Mouse (Mus musculus): ENCODE measurements around the gene Top1. TPM values are rescaled to one million over a fixed set of nuclear protein-coding genes. Genes with fewer than 3 reads are reported as not detected.

Top1 gene
- total and polyA plus RNA-seq, 3 experiments, result 89.8 to 312 (median 91.3) TPM

DNA sequence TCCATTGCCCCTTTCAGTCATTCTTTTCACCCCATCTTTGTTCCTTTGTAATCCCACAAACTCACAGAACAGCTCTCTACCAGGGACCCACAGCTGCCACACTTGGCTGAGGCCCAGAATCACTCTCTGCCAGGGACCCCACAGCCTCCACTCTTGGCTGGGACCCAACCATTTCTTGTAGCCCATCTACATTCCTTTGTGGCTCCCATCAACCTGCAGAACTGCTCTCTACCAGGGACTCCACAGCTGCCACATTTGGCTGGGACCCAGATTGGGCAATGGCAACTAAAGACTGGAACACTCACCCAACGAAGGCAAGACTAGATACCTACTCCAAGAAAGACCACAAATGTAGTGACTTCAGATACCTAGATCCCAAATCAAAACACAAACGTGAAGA, 35.7 kb upstream of the Top1 start:
- H3K79me2 ChIP-seq (replicated peaks; ENCODE audit: control insufficient read depth, extremely low read depth, insufficient read depth, poor library complexity, severe bottlenecking), result no peaks in the 10 kb centered on the region
- no peak overlapping the region for H3K9ac ChIP-seq (ENCODE audit: insufficient read depth, low read depth)
- no peaks in the 10 kb centered on the region for H3K27me3 ChIP-seq (replicated peaks)
- DNase-seq (ENCODE audit: extremely low read depth), result no peak
- peaks cover 3 to 8% of the 10 kb centered on the region in 2 experiments; a peak in 3 of 4 replicates for H3K4me1 ChIP-seq (ENCODE audit: control insufficient read depth in 1 of 2, insufficient read depth in 2 of 2)
- no peak for TF ChIP-seq HCFC1 (IDR thresholded peaks at IDR 0.05; ENCODE audit: low read depth, low read length)
- no peak for TF ChIP-seq MYC (IDR thresholded peaks at IDR 0.05; ENCODE audit: low read depth, low read length)
- TF ChIP-seq SMC3 (IDR thresholded peaks at IDR 0.05; ENCODE audit: low read depth, low read length), result no peak
- TF ChIP-seq ETS1 (conservative IDR thresholded peaks at IDR 0.05; ENCODE audit: low read depth, low read length), result no peak
- TF ChIP-seq NELFE (IDR thresholded peaks at IDR 0.05; ENCODE audit: low read depth, low read length), result no peak
- TF ChIP-seq RAD21 (IDR thresholded peaks at IDR 0.05; ENCODE audit: low read depth, low read length), result no peak
- TF ChIP-seq MXI1 (IDR thresholded peaks at IDR 0.05; ENCODE audit: low read depth, low read length), result no peak
- TF ChIP-seq CTCF (conservative IDR thresholded peaks at IDR 0.05 in 1 of 2, IDR thresholded peaks at IDR 0.05 in 1 of 2; ENCODE audit: low read depth in 2 of 2, low read length in 2 of 2), result no peak
- no peak for TF ChIP-seq USF2 (conservative IDR thresholded peaks at IDR 0.05; ENCODE audit: low read depth, low read length)
- no peak for TF ChIP-seq ZNF384 (IDR thresholded peaks at IDR 0.05; ENCODE audit: low read depth, low read length)
- no peak for TF ChIP-seq MAZ (IDR thresholded peaks at IDR 0.05; ENCODE audit: low read depth, low read length)
- no peak for TF ChIP-seq PAX5 (IDR thresholded peaks at IDR 0.05; ENCODE audit: low read length)
- TF ChIP-seq NRF1 (IDR thresholded peaks at IDR 0.05; ENCODE audit: low read depth, low read length), result no peak
- no peak for TF ChIP-seq POLR2A (IDR thresholded peaks at IDR 0.05; ENCODE audit: low read depth, low read length)
- no peak for TF ChIP-seq BHLHE40 (IDR thresholded peaks at IDR 0.05; ENCODE audit: low read depth, low read length)
- no peak for TF ChIP-seq SIN3A (IDR thresholded peaks at IDR 0.05; ENCODE audit: low read length)
- no peak for TF ChIP-seq USF1 (IDR thresholded peaks at IDR 0.05; ENCODE audit: low read depth, low read length)
- TF ChIP-seq ZKSCAN1 (IDR thresholded peaks at IDR 0.05; ENCODE audit: borderline replicate concordance, low read depth, low read length), result no peak
- in situ Hi-C loops (cut with MboI; ENCODE audit: low pct_ligation_motif_present, low pct_unique_long_range_greater_than_20kb, low sequenced_read_pairs) (no loop called here), dilution Hi-C loops (cut with MboI; ENCODE audit: extremely low pct_ligation_motif_present, extremely low pct_unique_long_range_greater_than_20kb, low sequenced_read_pairs) (no loop called here)
- no peak overlapping the region for H3K27ac ChIP-seq (ENCODE audit: insufficient read depth, low read depth)
- no peak overlapping the region for H3K4me2 ChIP-seq (ENCODE audit: insufficient read depth, low read depth, poor library complexity, severe bottlenecking)
- no peaks in the 10 kb centered on the region for H3K36me3 ChIP-seq (replicated peaks in 1 of 2; ENCODE audit: control insufficient read depth in 1 of 2, insufficient read depth in 1 of 2, low read length in 1 of 2)
- H3K4me3 ChIP-seq (replicated peaks in 1 of 3; ENCODE audit: low read depth in 2 of 3, low read length in 2 of 3, poor library complexity in 1 of 3), result no peak overlapping the region
- no peaks in the 10 kb centered on the region for H3K9me3 ChIP-seq (replicated peaks; ENCODE audit: low read length)

DNA sequence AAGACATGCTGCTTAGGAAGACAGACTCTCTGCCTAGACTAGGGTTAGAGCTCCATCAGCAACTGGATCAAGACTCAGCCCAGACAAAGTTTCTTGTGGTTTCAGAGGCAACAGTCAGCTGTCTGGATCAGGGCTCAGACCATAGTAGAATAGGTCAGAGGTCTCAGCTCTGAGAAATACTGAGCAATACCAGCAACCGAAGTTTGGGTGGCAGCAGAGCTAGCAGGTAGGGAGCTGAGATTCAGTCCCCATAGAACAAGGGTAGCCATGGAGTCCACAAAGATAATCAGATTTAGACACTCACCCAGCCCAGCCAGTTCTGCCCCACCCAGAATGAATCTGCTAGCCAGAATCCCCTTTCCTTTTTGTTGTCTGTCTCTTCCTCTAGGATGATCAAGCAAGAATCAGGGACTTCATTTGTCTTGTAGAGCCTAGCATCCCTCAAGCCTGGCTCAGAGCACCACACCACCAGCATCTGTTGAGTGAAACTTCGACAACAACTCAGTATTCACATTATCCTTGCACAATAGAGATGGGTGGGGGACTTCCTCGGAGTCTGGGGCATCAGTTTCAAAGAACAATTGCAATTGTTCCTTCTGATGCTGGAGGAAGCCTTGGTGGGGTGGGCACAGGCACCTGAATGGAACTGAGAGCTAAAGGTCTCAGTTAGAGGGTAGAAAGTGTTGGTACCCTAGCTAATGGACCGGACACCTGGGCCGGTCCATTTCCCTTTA, 32.3 kb upstream of the Top1 start:
- Histone ChIP-seq H3K4me1 (ENCODE audit: control insufficient read depth in 1 of 2, insufficient read depth in 2 of 2) (peaks cover 0 to 1% of the 10 kb centered on the region in 2 experiments; a peak in 1 of 4 replicates), H3K27me3 (replicated peaks) (no peaks in the 10 kb centered on the region), H3K4me3 (replicated peaks in 1 of 3; ENCODE audit: low read depth in 2 of 3, low read length in 2 of 3, poor library complexity in 1 of 3) (no peak overlapping the region), H3K79me2 (replicated peaks; ENCODE audit: control insufficient read depth, extremely low read depth, insufficient read depth, poor library complexity, severe bottlenecking) (no peaks in the 10 kb centered on the region), H3K9ac (ENCODE audit: insufficient read depth, low read depth) (no peak overlapping the region), H3K36me3 (replicated peaks in 1 of 2; ENCODE audit: control insufficient read depth in 1 of 2, insufficient read depth in 1 of 2, low read length in 1 of 2) (no peaks in the 10 kb centered on the region), H3K9me3 (replicated peaks; ENCODE audit: low read length) (no peaks in the 10 kb centered on the region), H3K4me2 (ENCODE audit: insufficient read depth, low read depth, poor library complexity, severe bottlenecking) (no peak overlapping the region), H3K27ac (ENCODE audit: insufficient read depth, low read depth) (no peak overlapping the region)
- DNase-seq (ENCODE audit: extremely low read depth), result no peak
- TF ChIP-seq RAD21 (IDR thresholded peaks at IDR 0.05; ENCODE audit: low read depth, low read length) (no peak), POLR2A (IDR thresholded peaks at IDR 0.05; ENCODE audit: low read depth, low read length) (no peak), EP300 (IDR thresholded peaks at IDR 0.05; ENCODE audit: low read length) (no peak), BHLHE40 (IDR thresholded peaks at IDR 0.05; ENCODE audit: low read depth, low read length) (no peak), CTCF (conservative IDR thresholded peaks at IDR 0.05 in 1 of 2, IDR thresholded peaks at IDR 0.05 in 1 of 2; ENCODE audit: low read depth in 2 of 2, low read length in 2 of 2) (no peak), PAX5 (IDR thresholded peaks at IDR 0.05; ENCODE audit: low read length) (no peak), USF1 (IDR thresholded peaks at IDR 0.05; ENCODE audit: low read depth, low read length) (no peak), USF2 (conservative IDR thresholded peaks at IDR 0.05; ENCODE audit: low read depth, low read length) (no peak), TBP (conservative IDR thresholded peaks at IDR 0.05; ENCODE audit: low read depth, low read length) (no peak)
- dilution Hi-C loops (cut with MboI; ENCODE audit: extremely low pct_ligation_motif_present, extremely low pct_unique_long_range_greater_than_20kb, low sequenced_read_pairs) (no loop called here), in situ Hi-C loops (cut with MboI; ENCODE audit: low pct_ligation_motif_present, low pct_unique_long_range_greater_than_20kb, low sequenced_read_pairs) (no loop called here)

Measured in CH12.LX (cell line).